Mouse (Mus musculus) layer of hippocampus, postnatal 10 days (tissue): Measurements from ENCODE around the gene Morn2. TPM values are rescaled to one million over a fixed set of nuclear protein-coding genes. Genes with fewer than 3 reads are reported as not detected.

Experiments used
- DNase-seq, 2 experiments: peaks; one replicate each; pipeline ENCODE4 v3.0.0; 2021; ENCODE audit warnings: low spot score in 2 of 2
- total RNA-seq, 2 experiments: library from RNA; stranded (reverse); gene quantifications; 2 replicates each; pipeline ENCODE4 v1.2.3; 2021

The Morn2 gene
- total RNA-seq, 2 experiments from 2014 or later = 18.5 to 21.9 TPM

DNA sequence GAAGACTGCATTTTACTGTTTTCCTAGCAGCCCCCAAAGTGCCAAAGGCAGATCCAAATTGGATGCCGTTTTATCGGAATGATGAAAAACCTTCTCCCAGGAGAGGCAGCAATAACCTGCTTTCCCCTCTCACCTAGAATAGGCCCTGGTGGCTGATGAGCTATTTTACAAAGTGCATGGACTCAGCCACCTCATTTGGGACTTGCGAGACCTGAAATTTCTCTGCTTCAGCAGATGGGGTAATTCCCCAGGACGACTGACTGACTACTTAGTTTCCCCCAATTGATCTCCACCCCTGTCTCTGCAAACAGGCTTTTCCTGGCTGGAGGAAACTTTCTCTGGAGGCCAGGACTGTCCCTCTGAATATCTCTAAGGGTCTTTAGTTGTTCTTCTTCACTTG, 33.0 kb downstream of the Morn2 start:
- no peak for DNase-seq

DNA sequence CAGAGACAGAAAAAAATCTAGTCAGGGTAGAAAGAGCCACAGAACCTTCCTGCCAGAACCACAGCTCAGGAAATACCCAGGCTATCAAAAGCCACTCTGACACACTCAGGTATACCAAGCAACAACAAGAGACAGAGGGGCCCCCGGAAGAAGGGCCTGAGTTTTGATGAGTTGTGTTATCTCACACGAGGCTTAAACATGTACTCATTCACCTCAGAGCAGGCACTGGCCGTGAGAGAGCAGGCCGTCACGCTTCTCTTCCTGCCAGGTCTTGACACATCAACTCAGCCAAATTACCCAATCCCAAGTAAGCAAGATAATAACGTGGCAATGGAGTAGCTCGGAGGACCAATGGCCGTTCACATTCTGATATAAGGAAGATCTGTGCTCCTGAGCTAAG, 33.7 kb downstream of the Morn2 start:
- no peak for DNase-seq

DNA sequence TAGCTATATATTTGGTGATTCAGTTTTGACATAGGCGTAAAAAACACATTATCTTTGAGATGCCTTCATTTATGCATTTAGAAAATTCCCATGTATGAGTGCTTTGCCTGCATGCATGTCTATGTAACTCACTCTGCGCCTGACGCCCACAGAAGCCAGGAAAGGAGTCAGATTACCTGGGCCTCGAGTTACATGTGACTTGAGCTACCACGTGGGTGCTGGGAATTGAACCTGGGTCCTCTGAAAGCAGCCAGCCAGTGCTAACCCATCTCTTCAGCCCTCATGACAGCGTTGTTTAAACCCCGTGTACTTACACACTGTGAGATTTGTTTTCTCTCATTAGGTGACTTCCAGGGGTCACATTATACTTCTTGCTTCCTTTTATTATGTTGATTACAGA, 34.5 kb downstream of the Morn2 start:
- DNase-seq = no peak

DNA sequence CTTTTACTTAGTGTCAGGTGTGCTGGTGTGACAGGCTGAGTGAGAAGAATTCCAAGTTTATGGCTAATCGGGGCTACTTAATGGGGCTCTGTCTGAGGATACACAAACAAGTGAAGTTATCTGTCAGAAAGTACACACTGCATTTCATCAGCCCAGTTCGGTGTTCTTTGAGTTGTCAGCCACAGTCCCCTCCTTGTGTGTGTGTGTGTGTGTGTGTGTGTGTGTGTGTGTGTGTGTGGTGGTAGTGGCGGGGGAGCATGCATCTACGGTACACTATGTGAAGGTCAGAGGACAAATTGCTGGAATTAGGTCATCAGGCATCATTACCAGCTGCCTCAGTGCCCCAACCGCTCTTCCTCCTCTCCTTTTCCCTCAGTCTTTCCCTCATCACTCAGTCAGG, 35.5 kb downstream of the Morn2 start:
- no peak for DNase-seq

DNA sequence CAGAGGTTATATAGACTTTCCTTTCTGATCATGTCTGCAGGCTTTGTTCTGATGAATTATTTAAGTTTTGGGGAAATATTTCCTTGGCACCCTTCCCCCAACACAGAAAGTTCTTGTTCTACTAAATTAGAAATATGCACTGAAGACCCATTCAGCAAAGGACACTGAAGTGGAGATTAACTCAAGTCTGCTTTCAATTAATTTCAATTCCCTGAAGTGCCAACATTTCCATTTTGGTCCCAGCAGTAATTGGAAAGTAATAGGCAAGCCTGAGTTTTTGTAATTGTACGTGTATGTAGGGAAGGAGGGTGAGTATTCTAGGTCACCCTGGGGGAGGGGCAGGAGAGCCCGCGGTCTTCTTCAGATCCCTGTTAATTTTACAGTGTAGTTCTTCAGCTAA, 36.4 kb downstream of the Morn2 start:
- no peak for DNase-seq

DNA sequence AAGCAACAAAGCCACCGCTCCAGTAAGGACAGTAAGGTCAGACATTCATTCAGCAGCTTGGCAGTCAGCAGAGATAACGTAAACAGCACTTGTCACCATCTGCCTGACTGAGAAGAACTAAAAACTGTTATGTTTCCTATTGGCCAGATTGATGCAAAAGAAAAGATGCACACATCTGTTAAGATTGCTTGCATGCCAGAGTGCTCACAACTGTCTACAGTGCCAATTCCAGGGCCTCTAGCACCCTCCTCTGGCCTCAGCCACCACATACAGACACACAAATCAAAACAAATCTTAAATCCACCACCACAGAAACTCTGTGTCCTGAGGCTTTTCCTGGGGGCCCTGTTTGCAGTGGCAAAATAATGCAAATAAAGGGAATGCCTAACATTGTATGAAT, 42.4 kb downstream of the Morn2 start:
- DNase-seq = peak; percentile 18 to 26

DNA sequence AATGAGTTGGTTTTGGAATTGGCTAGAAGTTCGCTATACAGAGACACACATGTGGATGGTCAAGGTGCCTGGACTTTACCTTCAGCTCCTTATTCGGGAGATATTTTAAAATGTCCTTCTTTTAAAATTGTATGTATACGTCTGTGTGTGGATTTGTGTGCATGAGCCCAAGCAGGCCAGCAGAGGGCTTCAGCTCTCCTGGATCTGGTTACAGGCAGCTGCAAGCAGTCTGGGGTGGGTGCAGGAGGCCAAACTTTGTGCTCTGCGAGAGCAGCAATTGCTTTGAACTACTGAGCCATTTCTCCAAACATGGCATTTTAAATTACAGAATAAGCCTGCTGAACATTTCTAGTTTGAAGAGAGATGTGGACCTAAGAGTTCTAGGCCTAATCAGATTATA, 55.3 kb downstream of the Morn2 start:
- peak in 1 of 2 experiments; percentile 17 for DNase-seq

DNA sequence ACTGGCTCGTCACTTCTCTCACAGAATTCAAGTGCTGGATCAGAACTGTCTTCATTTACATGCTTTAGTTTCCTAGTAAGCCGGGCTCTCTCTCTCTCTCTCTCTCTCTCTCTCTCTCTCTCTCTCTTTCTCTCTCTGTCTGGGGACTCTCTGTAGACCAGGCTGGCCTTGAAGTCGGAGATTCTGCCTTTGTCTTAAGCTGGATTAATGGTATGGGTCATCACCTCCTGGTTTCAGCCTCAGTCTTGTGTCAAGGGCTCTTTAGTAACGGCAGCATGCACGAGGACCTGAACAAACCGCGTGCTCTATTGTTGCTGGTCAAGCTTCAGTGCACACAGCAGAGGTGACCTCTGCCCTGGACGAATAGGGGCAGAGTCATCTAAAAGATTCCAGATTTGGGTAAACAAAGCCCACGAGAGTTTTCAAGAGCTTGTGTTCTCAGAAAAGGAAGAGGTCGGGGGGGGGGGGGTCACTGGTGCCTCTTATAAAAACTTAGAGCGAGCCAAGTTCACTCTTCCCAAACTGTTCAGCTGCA, 56.7 kb downstream of the Morn2 start:
- no peak for DNase-seq

Other genes starting within 250 kb of the Morn2 start
- gene Hnrnpll, start 227.9 kb upstream of the Morn2 start, total RNA-seq = 10 to 100 TPM; 68.6 to 74.6 TPM
- 1 to 10 TPM; 2.9 to 3.7 TPM for gene Galm, start 162.7 kb upstream of the Morn2 start, total RNA-seq
- 100 to 1,000 TPM; 122 to 141 TPM for gene Srsf7, start 82.9 kb upstream of the Morn2 start, total RNA-seq
- gene Ttc39d, start 82.7 kb upstream of the Morn2 start, total RNA-seq = under 1 TPM; 0.16 to 0.22 TPM
- gene Gemin6, start 65.8 kb upstream of the Morn2 start, total RNA-seq = 1 to 10 TPM; 5.1 to 6.8 TPM
- gene Dhx57, start 273 bp downstream of the Morn2 start, total RNA-seq = 10 to 100 TPM; 54.2 to 59.1 TPM
- 1 to 10 TPM; 2.4 to 2.6 TPM for gene Arhgef33, start 17.2 kb downstream of the Morn2 start, total RNA-seq
- 1 to 10 TPM in 1 of 2 experiments, not detected in 1; 4.9 TPM for gene Gm10190, start 83.3 kb downstream of the Morn2 start, total RNA-seq
- 10 to 100 TPM; 37.8 to 41.5 TPM for gene Sos1, start 190.2 kb downstream of the Morn2 start, total RNA-seq